Mouse (Mus musculus) erythroblast, embryonic 14.5 days (primary cell): ENCODE data around the gene Ptges2.

Experiments
- GATA1 ChIP-seq: IDR thresholded peaks from 2 replicates; pipeline ENCODE4 v1.6.1; 2012; ENCODE audit warnings: low read length, inconsistent platforms, mixed read lengths
- TAL1 ChIP-seq: IDR thresholded peaks from 3 replicates; pipeline ENCODE4 v1.6.1; 2012; ENCODE audit warnings: low read length, inconsistent platforms, mixed read lengths

DNA sequence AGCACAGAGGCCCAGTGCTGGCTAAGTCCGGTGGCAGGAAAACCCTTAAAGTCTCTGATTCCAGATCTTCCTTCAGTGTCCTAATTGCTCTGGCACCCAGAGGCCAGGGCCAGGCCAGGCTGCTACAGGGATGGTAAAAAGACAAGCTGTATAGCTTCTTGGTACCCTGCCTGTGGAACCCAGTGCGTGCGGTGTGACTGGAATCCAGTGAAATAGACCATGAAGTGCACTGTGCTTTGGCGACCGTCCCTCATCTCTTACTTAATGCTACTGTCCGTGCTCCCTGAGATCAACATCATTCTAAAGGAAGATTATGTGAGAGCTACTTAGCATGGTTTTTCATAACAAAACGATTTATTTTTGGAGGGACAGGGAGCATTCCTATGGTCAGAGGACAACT, 15.7 kb downstream of the Ptges2 start:
- TF ChIP-seq TAL1 (no peak), GATA1 (no peak)
